Mouse (Mus musculus) heart, postnatal 25 days (tissue): ENCODE measurements around the gene Brf1. TPM values are rescaled to one million over a fixed set of nuclear protein-coding genes. Genes with fewer than 3 reads are reported as not detected.

Experiments used
- DNase-seq: peaks from one replicate; pipeline ENCODE4 v3.0.0; 2022; ENCODE audit warnings: low spot score
- intact Hi-C: fragments of 180-260 bp; cut with DNase I; formaldehyde crosslinking; loops from one replicate; pipeline ENCODE4 v1.15.1; 2025
- total RNA-seq, 2 experiments: library from RNA; stranded (reverse); gene quantifications; 2 replicates each; pipeline ENCODE4 v1.2.3; 2021

The Brf1 gene
- total RNA-seq, 2 experiments from 2014 or later, result 23.5 to 25.1 TPM

DNA sequence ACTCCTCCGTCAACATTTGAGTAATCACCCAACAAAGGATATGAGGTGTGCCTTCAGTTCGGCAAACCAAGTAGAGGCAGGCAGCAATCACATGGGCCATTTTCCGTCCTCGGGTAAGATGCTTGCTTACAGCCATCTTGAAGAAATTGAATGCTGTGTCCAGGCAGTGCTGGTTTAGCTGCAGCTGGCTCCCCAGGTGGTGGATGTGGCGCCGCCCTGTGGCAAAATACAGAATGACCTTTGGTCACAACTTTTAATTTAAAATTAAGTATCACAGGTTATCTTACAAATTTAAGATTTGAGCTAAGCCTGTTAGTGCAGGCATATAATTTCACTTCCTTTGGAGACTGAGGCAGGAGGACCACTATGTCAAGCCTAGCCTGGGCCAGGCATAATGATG lies 12.6 kb downstream of the Brf1 start:
- no peak for DNase-seq
- intact Hi-C loops, result no loop called here

DNA sequence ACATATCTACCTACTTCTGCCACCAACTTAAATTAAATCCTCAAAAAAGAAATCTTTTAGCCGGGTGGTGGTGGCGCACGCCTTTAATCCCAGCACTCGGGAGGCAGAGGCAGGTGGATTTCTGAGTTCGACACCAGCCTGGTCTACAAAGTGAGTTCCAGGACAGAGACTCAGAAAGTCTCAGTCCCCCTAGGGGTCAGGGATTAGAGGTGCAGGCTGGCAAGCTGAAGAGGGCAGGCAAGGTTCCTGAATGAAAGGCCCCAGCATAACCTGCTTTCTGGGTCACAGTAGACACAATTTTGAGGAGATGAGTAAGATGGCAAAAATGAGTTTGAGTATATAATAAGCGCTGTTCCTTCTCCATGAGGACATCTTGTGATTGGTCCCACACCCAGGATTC lies 15.2 kb downstream of the Brf1 start:
- DNase-seq, result no peak
- intact Hi-C loops, result no loop called here

DNA sequence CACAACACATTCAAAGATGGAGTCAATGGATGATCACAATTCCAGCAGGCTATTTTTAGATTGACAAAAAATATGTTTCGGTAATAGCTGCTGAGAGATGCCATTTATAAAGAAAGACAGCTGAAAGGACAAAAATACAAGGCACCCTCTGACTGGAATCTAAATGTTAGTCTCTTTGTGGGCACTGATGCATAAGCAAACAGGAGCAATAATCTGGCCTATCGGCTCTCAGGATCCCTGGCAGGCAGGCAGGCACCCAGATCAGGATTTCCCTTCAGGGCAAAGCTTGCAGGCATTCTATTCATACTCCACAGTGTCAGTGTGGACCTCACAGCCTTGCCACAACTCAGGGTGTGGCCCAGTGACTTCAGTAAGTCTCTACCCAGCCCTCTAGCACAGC lies 18.5 kb downstream of the Brf1 start:
- intact Hi-C loops, result no loop called here
- no peak for DNase-seq

DNA sequence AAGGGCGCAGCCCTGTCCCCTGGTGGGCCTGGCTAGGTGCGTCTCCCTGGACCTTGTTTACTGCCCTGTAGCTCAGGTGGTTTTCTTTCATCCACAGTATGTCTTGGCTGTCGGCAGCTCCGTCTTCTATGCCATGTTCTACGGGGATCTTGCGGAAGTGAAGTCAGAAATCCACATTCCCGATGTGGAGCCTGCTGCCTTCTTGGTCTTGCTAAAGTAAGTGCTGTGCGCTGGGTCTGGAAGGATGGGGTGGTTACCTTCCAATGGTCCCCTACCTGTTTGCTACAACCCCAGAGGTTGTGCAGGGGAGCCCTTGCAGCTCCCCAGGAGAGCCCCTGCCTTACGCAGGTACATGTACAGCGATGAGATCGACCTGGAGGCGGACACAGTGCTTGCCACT lies 23.3 kb downstream of the Brf1 start:
- intact Hi-C loops, result no loop called here
- DNase-seq, result no peak

DNA sequence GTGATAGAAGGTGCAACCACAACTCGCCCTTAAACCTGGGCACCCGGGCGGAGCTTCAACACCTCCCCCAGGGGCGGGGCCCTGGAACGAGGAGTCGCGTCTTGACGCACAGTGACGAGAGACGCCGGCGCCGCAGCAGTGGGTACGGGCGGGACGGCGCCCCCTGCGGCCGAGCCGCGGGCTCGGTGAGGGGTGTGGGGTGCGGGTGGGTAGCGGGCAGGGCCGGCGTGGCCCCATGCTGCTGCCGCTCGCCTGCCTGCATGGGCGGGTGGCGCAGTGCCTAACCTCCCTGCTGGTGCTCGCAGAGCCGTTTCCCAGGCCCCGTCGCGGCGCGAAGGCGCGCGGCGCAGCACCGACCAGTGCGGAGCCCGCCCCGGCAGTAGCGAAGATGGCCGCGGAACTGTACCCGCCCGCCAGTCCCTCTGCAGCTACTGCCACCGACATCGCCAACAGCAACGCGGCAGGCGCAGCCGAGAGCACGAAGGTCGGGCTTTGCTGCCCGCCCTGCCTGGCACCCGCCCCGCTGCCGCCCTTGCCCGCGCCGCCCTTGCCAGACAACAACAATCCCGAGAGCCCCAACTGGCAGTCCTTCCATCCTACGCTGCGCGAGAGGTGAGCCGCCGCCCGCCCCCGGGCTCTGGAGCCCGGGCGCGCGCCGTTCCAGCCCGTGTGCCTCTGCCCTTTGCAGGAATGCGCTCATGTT lies 24.0 kb downstream of the Brf1 start, which contains the start of gene Btbd6:
Gene Btbd6 (plus strand): TSS at position 112 of the 703 bp plus-strand sequence.
- DNase-seq, result peak; percentile 72
- intact Hi-C loops, result no loop called here

DNA sequence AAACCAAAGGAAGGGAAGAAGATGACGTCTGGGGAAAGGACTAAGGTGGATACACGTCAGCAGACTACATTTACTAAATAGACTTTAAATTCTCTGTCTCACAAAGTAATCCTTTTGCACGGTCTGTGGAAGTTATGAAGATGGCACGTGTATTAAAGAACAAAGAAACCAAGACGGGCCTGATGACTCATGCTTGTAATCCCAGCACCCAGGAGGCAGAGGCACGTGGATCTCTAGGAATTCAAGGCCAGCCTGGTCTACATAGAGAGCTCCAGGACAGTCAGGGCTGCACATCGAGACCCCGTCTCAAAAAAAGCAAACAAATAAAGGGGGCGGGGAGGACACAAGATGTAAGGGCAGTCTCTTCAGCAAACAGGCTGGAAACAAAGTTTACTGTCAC lies 25.8 kb downstream of the Brf1 start:
- intact Hi-C loops, result no loop called here

DNA sequence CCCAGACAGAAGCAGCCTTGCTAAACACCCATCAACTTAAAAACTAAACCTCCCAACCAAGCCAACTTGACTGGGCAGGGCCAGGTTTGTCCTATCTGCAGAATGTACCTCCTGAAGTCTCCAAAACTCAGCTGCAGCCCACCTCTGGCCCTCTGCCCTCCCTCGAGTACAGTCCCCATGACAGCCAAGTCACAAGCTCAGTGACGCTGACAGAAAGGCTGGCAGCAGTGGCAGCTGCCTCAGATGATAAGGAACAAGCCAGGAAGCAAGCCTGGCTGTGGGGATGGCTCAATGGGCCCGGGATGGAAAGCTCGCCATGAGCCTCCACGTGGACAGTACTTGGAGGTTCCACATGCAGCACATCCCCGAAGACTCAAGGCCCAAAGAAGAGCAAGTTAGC lies 30.9 kb downstream of the Brf1 start:
- intact Hi-C loops, result no loop called here
- no peak for DNase-seq

More for the DNA sequence above, 25.8 kb downstream of the Brf1 start:
- DNase-seq, result no peak

DNA sequence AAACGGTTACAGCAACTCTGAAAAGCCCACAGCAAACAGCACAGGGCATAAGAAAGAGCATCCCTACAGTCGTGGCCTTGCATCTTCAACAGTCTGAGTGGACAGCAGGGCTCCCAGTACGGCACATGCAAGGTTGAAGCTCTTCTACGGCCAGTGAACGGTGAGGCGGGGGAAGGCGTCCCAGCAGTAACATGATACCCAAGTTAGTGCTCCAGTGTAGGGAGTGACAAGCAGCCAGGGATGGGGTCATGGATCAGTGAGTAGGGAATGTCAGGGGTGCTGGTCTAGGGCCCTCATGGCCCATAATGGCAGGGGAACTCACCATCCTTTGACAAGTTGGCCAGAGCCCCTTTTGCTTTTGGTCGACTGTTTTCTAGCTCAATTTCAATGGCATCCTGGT lies 31.6 kb downstream of the Brf1 start:
- intact Hi-C loops, result no loop called here

DNA sequence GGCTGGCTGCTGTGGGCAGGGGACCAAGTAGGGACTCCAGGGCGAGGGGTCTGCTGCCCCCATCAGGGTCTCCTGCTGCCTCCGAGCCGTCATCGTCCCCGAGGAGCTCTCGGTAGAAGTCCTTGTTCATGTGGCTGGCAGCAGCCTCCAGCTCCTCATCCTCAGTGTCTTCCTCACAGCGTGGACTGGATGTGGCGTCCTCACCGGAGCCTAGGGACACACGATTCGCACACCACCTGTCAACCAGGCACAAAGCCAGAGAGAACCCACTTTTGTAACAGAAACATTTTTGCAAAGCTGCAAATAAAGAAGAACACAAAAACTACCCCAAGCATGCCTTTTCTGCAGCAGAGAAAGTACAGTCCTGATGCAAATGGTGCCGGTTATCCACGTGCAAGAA lies 34.7 kb downstream of the Brf1 start:
- intact Hi-C loops, result no loop called here
- DNase-seq, result no peak

More for the DNA sequence above, 31.6 kb downstream of the Brf1 start:
- no peak for DNase-seq

DNA sequence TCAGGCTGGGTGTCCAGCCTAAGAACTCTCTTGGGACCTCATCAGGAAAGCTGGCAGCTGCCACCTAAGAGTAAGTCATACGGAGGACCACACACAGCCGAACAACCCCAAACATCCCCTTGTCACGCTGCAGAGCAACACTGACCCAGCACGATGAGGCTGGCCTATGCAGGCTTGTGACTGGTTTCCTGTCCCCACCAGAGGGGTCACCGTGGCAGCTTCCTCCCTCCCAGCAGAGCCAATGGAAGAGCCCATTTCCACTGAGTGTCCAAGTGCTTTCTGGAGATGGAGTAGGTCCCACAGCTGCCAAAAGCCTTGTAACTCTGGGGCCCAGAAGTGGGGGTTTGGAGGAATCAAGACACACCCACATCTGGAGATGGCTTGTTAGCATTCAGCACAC lies 38.6 kb downstream of the Brf1 start:
- intact Hi-C loops, result no loop called here

DNA sequence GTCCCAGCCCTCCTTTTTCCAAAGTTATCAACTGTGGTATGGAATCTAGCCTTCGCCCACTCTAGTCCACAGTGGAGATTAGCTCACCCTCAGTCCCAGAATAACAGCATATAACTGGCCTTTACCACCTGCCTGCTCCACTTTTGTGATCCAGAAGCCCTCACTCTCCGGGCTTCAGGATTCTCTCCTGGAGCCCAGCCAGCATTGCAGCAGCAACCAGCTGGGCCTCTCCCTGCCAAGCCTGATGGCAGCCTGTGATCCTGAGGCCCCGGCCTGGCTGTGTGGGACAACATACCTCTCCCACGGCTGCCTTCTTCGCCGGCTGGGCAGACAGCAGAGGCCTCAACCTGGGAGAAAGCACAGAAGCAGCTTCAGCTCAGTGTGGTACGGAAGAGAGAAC lies 39.1 kb downstream of the Brf1 start:
- intact Hi-C loops, result no loop called here
- DNase-seq, result no peak

More for the DNA sequence above, 38.6 kb downstream of the Brf1 start:
- no peak for DNase-seq

DNA sequence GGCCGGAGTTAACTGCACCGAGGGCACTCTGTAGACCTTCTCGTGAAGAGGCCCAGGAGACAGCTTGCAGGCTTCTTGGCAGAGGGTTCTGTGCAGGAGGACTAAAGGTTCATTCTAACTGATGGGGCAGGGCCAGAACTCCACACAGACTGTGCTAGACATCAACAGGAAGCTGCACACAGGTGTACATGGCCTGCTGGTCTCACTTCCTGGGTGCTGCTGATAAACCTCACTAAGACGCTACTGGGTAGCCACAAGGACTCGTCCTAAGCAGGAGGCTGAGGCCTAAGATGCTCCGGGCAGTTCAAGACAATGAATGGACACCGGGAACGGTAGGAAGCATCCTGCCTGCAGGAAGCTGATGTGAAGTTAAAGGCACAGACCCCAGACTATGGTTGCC lies 41.1 kb downstream of the Brf1 start:
- DNase-seq, result no peak
- intact Hi-C loops, result loop anchor here (5.0 kb wide), 2 partner anchors 143 to 198 kb away; partner anchors contain the start of gene Tedc1

DNA sequence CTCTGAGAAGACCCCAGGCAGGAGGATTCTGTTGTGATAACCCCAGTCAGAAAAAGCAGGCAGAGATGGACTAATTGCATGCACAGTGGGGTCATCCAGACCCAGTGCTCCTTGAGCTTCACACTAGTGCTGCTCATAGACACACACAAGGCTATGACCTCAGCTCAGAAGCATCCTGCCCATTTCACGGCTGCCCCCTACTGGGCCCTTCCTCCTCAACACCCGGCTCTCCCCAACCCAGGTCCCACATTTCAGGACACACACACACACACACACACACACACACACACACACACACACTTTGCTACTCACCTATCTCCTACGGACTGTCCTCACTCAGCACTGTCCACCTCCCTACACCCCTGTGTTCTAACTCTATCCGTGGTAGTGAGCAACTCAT lies 42.2 kb downstream of the Brf1 start:
- intact Hi-C loops, result loop anchor here (5.0 kb wide), 2 partner anchors 144 to 199 kb away; partner anchors contain the start of gene Tedc1
- DNase-seq, result no peak

DNA sequence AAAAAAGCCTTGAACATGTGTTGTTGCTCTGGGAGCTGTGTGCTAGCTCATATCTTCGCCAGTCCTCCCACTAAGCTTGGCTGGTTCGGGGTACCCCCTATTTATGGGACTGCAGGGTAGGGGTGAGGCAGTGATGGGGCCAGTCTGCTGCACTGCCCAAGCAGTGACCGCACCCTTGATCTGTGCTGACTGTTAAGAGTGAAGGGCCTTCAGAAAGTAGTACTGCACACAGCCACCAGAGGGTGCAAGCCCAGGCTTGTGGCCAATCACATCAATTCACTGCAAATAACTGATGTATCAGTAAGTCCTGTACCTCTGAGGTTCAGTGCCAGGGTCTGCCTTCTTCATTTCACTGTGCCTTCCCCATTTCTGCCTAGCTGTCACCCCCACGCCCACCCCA lies 44.7 kb downstream of the Brf1 start:
- peak; percentile 42 for DNase-seq
- intact Hi-C loops, result loop anchor here (1.0 to 5.0 kb wide), 4 partner anchors 80 to 202 kb away; partner anchors contain the start of genes Tedc1 and Tex22

DNA sequence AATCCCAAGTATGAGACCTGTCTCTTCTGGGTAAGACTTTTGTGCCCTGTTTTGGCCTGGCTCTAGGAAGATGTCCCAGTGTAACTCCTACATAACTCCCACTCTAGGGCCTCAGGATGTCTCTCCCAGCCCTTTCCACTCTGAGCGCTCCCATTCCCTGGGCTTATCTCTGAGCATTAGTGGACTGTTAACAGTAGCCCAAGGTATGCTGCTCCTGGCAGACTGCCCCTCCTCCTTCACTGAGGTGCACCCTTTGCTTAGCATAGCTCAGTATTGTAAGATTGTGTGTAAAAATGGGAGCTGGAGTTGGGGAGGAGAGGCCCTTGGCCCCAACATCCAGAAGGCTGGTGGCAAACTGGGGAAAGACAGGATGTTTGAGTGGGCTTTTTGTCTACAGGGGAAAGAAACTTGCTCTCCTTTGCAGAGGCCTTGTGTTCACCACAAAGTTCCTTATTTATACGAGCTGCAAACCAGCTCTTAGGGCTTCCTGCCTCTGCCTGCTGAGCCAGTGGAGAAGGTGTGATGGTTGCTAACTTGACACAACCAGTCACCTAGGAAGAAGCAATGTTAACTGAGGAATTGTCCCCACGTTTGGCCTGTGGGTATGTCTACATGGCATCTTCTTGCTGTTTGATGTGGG lies 47.5 kb downstream of the Brf1 start:
- intact Hi-C loops, result no loop called here
- DNase-seq, result no peak

DNA sequence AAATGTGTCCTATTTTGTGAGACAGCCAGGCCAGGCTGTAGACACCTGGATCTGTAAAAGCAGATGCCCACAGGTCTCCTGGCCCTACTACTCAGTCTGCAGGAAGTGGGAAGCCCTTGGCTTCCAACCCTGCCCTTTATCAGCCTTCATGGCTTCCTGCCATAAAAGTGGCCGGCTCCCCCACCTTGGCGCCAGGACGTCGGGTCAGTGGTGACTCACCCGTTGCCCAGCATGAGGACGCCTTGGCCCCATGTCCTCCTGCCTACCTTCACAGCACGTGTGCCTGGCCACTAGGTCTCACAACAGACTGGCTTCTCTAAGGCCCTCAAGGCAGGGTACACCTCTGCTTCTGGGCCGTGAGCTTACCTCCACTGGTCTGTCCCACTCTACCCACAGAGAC lies 48.1 kb downstream of the Brf1 start:
- DNase-seq, result peak; percentile 60

DNA sequence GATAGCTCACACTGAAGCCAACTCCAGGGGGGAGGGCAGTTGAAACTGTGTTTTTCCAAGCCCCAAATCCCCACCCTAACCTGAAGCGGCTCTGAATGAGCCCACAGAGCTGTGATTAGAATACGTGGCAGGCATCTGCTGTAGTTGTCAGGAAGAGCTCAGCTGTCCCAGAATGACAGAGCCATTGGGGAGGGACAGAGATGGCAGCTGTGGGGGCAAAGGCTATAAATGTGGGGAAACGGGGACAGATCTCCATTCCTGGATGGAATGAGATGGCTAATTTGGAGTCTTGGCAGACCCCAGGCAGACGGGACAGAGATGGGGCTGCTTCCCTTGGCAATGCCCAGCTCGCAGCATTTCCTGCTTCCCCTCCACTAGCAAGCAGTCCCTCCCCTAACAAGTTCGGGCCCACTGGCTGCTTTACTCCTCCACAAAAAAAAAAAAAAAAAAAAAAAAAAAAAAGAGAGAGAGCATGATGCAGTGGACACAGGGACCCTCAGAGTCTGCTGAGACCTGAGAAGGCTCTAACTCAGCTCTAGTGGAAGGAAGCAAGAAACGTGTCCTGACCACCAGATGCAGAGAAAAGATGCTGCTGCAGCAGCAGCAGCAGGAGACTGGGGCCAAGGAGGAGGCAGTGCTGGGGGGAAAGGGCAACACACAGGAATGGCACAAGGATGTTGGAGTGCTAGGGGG lies 49.2 kb downstream of the Brf1 start:
- no peak for DNase-seq
- intact Hi-C loops, result no loop called here

More for the DNA sequence above, 48.1 kb downstream of the Brf1 start:
- intact Hi-C loops, result no loop called here

DNA sequence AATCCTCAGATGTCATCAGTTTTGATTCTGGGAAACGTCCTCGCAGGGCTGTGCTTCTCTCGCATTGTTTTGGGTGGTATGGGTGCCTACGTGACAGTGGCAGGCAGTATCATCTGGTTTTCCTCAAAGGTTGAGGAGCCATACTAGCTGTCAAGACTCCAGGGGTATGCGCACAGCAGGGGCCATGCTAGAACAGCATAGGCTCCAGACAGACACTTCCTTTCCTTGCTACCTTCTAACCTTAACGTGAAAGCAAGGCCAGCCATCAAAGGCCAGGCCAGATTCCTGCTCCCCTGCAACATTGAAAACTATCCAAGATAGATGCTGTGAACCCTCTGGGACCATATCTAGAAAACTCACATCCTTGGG lies 49.8 kb downstream of the Brf1 start:
- no peak for DNase-seq
- intact Hi-C loops, result no loop called here

DNA sequence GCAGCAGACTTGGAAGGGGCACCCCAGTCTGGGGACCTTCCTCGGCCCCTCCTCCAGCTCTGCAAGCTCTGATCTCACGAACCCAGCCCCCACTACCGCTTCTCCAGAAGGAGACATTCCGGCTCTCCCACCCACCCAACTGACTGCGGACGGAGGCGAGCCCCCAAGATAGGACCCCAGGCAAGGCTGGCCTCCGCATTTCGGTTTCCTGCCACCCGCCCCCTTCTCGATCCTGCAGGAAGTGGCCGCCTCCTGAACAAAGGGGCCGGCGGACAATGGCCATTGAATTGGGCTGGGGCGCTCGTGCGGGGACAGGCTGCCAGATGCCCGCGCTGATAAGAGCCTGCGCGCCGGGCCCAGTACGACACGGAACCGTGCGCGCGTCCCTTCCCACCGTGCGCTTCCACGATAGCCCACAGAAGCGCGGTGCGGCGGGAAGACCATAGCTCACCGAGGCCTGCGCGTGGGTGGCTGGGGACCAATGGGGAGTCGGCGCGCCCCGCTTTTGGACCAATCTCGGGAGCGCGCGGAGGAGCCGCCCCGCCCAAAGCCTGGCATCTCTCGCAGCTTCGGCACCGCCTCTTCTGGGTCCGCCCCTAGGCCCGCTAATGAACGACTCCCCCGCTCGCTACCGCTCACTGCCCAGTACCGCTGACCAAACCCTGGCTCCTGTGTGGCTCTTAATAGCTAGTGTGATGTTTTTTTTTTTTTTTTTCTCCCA lies 50.3 kb downstream of the Brf1 start:
- intact Hi-C loops, result no loop called here
- DNase-seq, result peak; percentile 80

DNA sequence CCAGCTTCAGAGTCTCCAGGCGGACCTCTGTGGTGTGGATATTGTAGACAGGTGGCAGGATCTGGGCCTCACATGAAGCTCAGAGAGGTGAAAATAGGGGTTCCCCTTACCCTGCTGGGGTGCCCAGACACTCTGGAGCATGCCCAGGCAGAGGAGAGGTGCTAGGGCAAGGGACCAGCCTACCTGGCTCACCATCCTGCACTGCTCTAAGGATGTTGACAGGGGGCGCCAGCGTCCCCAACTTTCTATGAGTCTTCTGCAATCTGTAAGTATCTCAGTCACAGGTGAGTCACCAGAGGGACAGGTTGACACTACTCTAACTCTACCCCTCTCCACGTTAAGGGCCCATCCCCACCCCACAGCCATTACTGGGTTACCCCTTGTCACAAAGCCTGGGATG lies 53.2 kb downstream of the Brf1 start:
- intact Hi-C loops, result no loop called here
- no peak for DNase-seq
